Mouse (Mus musculus): Measurements from ENCODE around the gene Atxn1l.
"Not testable (repeated sequence)": the region's sequence is repeated elsewhere in the genome, so short reads cannot be mapped to it uniquely, and the experiment has no call there.

Gene Atxn1l

DNA sequence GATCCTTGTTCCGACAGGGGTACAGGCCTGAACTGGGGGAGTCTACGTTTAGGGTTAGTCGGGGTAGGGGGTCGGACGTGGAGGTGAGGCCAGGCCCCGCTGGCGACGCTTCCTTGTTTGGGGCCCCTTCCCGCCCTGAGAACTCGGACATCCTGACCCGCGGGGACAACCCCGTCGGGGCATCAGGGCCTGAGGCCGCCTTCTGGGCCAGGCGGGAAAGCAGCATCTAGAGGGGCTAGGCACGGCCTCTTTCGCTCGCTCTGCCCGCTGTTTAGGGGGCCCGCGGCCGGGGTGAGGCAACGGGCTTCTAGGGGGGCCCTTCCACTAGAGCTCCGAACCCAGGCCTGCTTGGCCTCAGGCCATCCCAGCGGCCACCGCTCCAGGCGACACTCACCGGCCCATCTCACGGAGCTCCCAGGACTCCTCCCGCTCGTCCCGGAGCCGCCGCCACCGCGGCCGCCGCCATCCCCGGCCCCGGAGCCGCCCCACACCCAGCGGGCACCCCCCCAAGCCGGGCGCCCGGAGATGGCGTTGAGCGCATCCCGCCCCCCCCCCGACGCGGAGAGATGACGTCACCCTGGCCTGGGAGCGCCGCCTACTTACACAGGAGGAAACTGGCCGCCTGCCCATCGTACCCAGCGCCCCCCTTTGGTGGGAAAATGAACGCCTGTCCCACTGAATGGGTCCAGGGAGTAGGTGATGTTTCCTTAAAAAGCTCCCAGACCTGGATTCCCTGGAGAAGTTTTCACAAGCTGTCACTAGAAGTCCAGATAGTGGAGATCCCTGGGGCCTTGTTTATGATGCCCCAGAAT is at the start of gene Atxn1l:
TSS of gene Atxn1l (minus strand) at position 503 of the 812 bp plus-strand sequence.
- DNase-seq (ENCODE audit: low spot score in 2 of 2): peak; percentile 77 to 94

- no peak for DNase-seq (ENCODE audit: low spot score in 2 of 2)
Measured at GRCm38 (mm10) chr8:109780548-109780947, 43.0 kb upstream of the Atxn1l start.

DNA sequence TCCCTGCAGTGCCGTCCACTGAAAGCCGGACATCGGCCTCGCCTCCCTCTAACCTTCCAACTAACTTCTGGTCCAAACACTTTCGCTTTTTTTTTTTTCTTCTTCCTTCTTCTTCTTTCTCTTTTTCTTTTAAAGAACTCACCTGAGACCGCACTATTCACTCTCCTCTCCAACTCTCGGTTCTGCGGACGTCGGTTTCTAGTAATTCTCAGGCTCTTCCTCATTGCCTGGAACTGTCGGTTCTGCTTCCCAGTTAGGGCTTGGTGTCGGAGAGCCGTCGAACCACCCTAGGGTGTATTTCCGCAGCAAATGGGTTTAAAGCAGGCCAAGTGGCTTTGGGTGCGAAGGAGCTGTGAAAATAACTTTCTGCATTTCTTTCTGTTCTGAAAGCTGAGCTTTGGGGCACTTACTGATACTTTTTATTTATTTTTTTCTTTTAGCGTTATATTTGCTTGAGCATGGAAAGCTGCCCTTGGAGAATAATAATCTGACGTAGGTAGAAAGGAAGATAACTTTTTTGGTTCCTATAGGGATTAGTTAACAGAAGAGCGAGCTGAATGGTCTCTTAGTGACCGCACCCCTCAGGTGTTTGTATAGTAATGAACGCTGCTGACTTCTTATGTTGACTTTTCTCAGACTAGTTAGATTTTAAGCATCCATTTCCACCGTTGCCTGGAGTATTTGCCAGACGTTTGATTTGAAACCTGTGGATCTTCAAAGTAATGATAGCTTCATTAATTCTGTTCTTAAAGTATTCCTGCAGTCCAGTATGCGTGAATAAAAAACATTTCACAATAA is 42.1 kb upstream of the Atxn1l start:
- peak in 1 of 2 experiments; percentile 2 for DNase-seq (ENCODE audit: low spot score in 2 of 2)

DNA sequence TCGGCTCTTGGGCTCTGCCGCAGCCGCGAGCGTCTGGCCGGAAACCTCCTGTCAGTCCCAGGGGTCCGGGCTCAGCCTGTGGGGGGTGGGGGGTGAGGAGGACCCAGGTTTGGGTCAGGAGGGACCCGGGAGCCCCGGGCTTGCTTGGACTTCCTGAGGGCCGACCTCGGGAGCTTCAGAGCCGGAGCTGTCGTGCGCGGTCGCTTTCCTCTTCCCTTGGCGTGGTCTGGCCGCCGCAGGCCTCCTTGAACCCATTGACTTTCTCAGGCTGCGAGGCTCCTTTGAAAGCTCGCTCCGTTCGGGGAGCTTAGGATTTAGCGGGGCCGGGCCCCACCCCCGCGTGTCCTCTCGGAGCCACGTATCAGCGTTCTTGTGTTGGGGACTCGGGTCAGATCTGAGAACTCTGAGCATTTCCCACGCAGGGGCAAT is 41.5 kb upstream of the Atxn1l start:
- no peak for DNase-seq (ENCODE audit: low spot score in 2 of 2)

GRCm38 (mm10) chr8:109778280-109778977 is 40.9 kb upstream of the Atxn1l start, which contains the start of gene Ap1g1:
Ap1g1 (plus strand) TSS chr8:109778554.
- peak; percentile 93 to 97 for DNase-seq (ENCODE audit: low spot score in 2 of 2)

DNA sequence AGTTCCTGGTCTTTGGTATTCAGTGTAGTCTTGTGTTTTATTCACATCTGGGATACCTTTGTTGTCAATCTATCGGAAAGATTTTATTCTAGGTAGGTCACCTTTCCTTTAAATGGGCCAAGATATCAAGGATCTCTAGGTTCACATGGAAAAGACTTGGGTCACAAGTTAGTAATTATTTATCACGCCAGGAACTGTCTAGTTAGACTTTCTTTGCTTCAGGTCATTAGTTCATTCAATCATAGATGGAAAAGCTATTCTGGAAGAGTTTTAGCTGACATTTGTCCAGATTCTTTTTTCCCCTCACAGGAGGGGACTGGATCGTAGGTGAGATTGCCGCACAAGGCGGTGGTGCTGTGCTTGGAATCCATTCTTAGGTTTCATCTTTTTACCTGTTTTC is 40.3 kb upstream of the Atxn1l start:
- DNase-seq (ENCODE audit: low spot score in 2 of 2): no peak

GRCm38 (mm10) chr8:109773154-109773553 is 35.6 kb upstream of the Atxn1l start:
- no peak for DNase-seq (ENCODE audit: low spot score in 2 of 2)

GRCm38 (mm10) chr8:109766081-109766480 is 28.5 kb upstream of the Atxn1l start:
- DNase-seq (ENCODE audit: low spot score in 2 of 2): no peak

- DNase-seq (ENCODE audit: low spot score in 2 of 2): no peak
Measured at GRCm38 (mm10) chr8:109764031-109764430, 26.5 kb upstream of the Atxn1l start.

GRCm38 (mm10) chr8:109760221-109760620 is 22.7 kb upstream of the Atxn1l start:
- DNase-seq (ENCODE audit: low spot score in 2 of 2): no peak

DNA sequence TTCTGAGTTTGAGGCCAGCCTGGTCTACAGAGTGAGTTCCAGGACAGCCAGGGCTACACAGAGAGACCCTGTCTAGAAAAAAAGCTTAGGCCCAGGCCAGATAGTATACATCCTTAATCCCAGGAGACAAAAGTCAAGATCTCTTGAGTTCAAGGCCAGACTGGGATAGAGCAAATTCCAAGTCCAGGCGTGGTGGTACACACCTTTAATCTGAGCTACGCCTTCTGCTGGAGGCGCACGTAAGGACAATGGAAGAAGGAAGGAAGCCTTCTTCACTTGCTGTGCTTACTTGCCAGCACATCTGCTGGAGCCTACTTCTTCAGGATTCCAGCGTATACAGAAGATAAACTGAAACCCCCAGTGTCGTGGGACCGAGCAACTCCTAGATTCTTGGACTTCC is 21.9 kb upstream of the Atxn1l start:
- no peak for DNase-seq (ENCODE audit: low spot score in 2 of 2)

GRCm38 (mm10) chr8:109756849-109757248 is 19.3 kb upstream of the Atxn1l start:
- DNase-seq (ENCODE audit: low spot score in 2 of 2): no peak

- DNase-seq (ENCODE audit: low spot score in 2 of 2): not testable (repeated sequence)
Measured at GRCm38 (mm10) chr8:109755554-109755953, 18.0 kb upstream of the Atxn1l start.

- DNase-seq (ENCODE audit: low spot score in 2 of 2): no peak
Measured at GRCm38 (mm10) chr8:109754696-109755095, 17.2 kb upstream of the Atxn1l start.

DNA sequence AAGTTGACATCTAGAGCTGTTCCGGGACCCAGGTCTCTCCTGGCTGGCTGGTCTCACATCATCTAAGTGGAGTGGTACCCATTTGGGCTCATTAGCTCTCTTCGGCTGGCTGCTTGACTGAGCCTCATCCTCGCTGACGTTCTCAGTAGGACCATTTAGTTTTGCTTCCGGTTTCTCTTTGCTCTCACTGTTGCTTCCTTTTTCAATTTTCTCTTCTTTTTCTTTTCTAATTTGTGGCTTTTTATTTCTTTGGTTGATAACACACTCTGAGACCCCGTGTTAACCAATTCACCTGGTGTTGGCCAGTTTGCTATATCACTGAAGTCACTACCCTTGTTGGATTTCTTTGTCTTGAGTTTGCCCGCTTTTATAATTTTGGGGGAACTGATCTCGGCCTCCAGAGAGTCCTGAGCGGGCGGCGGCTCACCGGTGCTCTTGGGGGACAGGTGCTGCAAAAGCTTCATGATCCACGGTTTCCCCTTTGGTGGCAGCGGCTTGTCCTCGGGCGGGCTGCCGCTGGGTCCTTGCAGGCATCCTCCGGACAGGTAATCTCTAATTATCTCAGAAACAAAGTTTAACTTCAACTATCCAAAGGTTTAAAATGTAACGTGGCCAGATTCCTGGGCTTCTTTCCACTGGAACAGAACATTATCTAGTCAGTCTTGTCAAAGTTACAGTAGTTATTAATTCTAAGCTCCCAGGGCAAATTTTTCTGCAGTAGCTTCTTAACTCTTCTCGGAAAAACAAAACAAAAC is 14.4 kb upstream of the Atxn1l start:
- no peak for DNase-seq (ENCODE audit: low spot score in 2 of 2)

DNA sequence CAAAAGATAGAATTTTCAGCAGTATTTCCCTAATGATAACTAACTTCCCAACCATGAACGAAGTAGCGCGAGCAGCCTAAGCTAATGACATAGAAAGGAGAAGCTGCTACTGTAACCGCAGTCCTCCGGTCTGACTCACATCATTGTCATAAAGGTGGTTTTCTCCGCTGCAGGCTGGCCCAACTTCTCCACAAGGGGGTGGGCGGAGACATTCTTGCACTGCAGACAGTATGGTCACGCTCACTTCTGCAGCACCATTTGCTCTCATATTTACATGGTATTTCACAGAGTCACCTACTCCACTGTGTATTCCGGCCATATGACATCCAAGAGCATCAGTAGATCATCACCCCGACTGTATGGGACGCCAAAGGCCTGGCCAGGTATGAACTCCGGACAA is 13.2 kb upstream of the Atxn1l start:
- no peak for DNase-seq (ENCODE audit: low spot score in 2 of 2)

DNA sequence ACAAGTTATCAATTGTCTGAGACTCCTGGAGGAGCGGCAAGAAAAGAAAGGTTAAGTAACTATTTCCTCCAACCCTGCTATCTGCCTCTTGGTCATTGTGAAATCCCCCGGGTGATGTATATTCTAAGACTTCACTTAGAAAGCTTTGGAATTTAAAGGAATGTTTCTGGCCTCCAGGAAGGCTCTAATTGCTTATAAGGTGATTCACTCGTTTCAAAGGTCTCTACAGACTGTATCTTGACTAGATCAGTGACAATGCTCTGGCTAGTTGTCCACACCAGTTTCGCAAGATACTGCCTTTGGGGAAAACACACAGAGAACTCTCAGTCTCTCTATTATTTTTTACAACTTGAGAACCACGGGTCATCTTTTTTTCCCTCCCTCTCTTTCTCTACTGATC is 12.7 kb upstream of the Atxn1l start:
- DNase-seq (ENCODE audit: low spot score in 2 of 2): no peak

- no peak for DNase-seq (ENCODE audit: low spot score in 2 of 2)
Measured at GRCm38 (mm10) chr8:109747468-109748199, 10.1 kb upstream of the Atxn1l start.

GRCm38 (mm10) chr8:109738049-109738380 is 476 bp upstream of the Atxn1l start:
- DNase-seq (ENCODE audit: low spot score in 2 of 2): no peak

DNA sequence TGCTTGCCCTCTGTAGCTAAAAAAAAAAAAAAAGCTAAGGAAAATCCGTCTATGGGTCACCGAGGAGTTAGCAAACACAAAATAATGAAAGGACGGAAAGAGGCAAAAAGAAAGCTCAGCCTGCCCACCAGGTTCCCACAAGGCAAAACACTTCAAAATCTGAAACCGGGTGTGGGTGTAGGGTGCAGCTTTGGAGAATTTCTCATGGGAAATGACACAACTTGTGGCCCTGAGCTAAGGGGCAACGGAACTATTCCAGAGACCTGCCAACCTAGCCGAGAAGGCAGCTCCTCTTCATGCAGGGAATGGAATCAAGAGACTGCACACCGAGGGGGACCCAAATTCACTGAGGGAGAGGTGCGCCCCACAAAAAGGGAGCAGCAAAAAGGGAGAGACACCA is 720 bp downstream of the Atxn1l start:
- DNase-seq (ENCODE audit: low spot score in 2 of 2): no peak

DNA sequence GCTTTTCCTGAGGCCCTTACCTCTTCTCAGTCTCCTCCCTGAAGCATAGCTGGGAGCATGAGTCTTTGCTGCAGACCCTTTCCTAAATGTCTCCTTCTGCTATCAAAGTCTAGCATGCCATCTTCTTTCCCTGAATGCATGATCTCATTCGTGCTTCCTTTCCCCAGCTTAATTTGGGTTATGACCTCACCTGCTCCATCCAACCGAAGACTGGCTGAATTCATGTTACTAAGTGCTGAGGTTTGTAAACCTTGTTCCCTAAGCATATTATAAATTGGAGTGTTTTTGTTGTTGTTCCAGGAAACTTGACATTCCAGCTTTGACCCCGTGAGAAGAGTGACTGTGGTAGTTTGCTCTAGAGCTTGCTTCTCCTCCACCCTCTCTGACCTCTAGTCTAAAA is 3.5 kb downstream of the Atxn1l start:
- no peak for DNase-seq (ENCODE audit: low spot score in 2 of 2)

Data from cerebellum, postnatal 4 days (tissue).